Mouse (Mus musculus) fibroblast of lung, adult 2 months (primary cell): ENCODE data around the gene Endou.

Source experiments
- DNase-seq: peaks from one replicate; pipeline ENCODE4 v3.0.0-alpha.2; 2011; ENCODE audit warnings: low read depth

Gene Endou

GRCm38 (mm10) chr15:97754476-97754875, 23.3 kb upstream of the Endou start:
- peak; percentile 67 for DNase-seq

GRCm38 (mm10) chr15:97752491-97752890, 21.4 kb upstream of the Endou start:
- DNase-seq: no peak

DNA sequence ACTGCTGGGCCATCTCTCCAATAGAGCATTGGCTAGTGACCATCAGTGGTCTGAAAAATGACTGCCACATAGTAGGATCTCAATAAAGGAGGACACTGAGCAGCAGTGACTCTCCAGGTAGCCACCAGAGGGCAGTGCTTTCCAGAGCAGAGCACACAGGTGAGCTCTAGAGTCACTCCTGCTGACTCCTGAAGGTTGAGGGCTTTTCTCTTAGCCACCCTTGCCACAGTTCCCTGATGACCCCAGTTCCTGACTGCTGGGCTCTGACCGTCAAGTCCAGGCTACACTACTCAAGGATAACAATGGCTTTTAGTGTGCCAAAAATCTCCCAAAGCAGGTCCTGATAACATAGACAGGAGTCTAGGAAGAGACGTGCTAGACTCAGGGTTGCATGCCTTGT, 20.5 kb upstream of the Endou start:
- DNase-seq: no peak

DNA sequence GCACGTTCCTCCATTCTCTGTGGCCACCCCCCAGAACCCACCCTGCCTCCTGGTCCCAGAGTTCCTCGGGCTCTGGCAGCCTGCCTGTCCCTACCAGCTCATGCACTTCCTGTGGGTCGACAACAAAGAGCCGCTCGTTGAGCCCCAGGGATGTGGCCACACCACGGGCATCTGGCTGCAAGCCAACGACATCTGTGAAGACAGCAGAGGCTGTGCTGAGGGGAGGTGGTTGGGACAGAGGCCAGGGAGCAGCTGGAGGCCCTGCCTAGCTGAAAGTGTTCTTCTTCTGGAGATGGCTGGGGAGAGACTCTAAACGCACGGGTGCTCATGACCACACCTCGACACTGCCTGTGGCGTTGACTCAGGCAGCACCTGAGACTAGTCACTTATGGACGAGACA, 19.6 kb upstream of the Endou start:
- no peak for DNase-seq

DNA sequence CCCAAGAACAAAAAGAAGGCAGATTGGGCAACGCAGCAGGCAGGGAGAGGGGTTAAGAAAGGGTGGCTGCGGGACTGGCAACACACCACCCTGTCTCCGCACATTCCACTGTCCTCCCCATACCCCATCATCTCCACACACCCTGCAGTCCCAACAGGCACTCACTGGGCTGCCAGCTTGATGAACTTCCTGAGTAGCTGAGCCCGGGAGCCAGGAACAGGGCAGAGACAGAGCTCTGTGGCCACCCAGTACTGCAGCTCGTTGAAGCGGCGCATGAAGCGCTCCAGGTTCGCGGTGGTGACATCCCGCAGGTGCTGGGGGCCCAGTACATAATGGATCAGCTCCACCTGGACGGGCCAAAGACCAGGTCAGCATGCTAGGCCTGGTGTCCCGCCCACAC, 18.7 kb upstream of the Endou start:
- DNase-seq: no peak

DNA sequence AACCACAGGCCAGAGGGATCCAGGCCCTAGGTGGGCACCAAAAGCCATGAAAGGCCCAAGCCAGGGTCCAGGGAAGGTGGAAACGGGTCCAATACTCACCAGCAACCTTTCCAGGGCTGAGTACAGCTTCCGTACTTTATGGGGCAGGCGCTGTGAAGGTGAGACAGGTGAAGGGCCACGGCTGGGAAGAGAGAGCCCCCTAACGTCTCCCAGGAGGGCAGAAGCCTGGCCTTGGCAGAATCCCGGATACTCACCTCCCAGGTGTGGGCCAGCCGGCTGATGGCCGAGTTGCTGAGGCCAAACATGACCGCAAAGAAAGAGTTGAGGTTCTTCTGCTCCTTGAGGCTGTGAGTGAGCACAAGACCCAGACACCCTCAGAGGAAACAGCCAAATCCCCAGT, 18.3 kb upstream of the Endou start:
- DNase-seq: no peak

DNA sequence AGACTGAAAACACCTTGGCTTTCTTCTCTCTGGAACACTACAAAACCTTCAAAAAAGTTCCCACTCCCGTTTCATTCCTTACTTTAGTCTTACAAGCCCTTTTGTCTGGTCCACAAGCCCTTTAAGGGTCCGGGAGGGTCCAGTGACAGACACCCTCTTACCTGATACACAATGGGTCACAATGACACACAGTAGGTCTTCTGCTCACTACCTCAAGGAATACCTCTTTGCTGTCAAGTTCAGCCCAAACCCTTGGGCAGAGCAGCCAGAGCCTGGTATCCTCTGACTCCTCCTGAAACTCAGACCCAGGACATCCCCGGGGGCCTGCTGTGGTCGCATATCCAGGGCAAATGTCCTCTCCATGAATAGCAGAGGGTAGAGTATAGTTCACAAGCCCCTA, 17.8 kb upstream of the Endou start:
- DNase-seq: no peak

GRCm38 (mm10) chr15:97748309-97748708, 17.2 kb upstream of the Endou start:
- no peak for DNase-seq

- no peak for DNase-seq
These were observed 16.3 kb upstream of the Endou start for GRCm38 (mm10) chr15:97747486-97747885.

GRCm38 (mm10) chr15:97746748-97747147, 15.6 kb upstream of the Endou start:
- DNase-seq: no peak

DNA sequence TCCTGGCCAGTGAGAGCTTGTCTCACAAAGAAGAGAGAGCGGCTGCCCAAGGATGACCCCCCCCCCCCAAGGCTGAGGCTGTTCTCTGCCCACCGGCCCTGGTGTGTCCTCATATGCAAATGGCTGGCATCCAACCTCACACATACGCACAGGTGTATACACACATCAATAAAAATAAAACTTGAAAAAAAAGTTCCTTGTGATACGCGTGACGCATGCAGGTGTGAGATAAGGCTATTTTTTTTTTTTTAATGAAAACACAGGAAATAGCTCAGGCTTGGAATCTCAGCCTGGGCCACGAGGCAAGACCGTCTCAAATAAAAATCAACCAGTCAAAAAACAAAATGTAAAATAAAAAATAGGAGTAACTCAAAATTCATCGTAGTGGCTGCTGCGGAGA, 15.1 kb upstream of the Endou start:
- DNase-seq: no peak

- DNase-seq: no peak
These were observed 14.2 kb upstream of the Endou start for GRCm38 (mm10) chr15:97745331-97745730.

DNA sequence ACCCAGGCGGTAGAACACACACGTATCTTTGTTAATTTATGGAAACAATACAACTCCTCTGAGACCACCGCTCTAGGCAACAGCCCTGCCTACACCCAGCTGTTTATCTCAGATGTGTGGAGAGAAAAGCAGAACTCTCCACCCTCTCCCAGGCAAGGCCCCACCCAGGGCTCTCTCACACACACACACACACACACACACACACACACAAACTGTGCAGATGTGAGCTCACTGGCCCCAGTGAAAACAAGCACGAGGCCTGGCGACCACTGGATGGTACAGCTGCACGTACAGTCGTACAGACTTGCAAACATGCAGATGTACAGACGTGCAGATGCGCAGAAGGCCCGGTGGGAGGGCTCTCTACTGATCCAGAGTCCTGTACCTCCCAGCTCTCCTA, 13.8 kb upstream of the Endou start:
- no peak for DNase-seq

DNA sequence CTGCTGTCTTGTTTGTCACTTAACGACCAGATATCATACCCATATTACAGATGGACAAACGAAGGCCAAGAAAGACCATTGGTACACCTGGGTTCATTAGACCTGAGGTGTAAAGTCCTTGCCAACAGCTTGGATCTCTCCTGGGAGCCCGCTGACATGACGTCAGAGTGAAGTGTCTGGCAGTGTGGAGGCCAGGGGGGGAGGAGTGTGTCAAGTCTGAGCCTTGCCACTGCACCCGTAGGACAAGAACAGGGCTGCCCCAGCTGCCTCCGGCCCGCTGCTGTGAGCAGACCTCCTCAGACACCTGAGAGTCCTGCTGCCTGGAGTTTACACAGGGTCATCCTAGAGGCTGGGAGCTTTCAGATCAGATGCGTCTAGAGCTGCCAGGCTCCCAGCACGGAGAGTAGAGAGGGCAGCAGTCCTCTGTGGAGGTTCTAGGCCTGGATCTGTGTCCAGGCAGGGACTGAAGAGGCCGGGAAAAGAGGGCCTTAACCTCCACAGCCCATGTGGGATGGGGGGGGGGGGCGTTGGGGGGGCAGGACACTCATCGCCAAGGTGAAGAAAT, 12.9 kb upstream of the Endou start:
- DNase-seq: no peak

- no peak for DNase-seq
These were observed 12.1 kb upstream of the Endou start for GRCm38 (mm10) chr15:97743210-97743609.

GRCm38 (mm10) chr15:97742600-97742999, 11.5 kb upstream of the Endou start:
- DNase-seq: no peak

GRCm38 (mm10) chr15:97742074-97742473, 10.9 kb upstream of the Endou start:
- DNase-seq: no peak

DNA sequence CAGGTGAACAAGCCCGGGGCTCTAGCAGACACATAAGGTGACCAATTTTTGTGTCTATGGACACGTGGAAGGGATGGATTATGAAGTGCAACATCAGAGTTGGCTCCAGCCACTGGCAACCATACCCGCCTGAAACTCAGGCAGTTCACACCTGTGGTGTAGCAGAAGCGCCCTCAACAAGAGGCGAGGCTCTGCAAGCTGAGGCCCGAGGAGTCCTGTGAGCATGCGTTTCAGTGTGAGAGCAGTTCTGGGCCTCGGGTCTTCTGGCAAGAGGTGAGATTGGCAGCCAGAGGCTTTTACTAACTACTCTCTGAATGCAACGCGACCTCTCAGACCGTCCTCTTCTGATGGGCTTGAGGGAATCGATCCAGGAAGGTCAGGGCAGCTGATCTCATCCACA, 10.5 kb upstream of the Endou start:
- no peak for DNase-seq

DNA sequence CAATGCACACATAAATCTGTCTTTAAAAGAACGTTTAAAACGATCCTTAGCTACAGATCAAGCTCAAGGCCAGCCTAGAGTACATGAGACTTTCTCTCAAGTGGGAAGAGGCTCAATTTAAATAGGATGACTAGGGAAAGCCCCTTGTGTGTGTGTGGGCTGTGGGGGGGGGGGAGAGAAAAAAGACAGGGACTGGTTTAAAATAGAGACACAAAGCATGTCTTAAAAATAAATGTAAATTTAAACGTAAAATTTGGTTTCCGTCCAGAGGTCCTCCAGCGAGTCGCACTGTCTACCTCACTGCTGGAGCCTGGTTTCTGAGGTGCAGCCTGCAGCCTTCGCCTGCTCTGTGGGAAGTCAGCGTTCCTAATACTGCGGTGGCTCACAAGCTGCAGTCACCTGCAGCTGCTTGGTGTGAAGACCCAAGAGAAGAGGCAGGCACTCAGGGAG, 9.2 kb upstream of the Endou start:
- DNase-seq: no peak

DNA sequence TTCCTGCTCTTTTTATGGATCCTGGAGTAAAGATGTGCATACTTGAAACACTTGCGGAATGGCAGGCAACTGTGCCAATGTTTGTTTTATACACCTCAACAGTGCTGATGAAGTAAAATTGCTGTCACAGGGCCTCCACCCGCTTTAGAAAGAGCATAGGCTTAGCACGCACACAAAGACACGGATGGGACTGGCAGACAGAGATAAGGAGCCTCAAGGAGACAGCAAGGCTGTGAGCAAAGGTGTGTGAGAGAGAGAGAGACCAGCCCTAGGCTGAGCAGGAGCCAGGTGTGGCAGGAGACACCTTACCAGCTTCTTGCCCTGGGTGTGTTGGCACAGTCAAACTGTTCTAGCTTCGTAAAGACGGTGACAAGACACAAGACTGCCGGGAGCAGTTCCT, 7.8 kb upstream of the Endou start:
- DNase-seq: no peak

DNA sequence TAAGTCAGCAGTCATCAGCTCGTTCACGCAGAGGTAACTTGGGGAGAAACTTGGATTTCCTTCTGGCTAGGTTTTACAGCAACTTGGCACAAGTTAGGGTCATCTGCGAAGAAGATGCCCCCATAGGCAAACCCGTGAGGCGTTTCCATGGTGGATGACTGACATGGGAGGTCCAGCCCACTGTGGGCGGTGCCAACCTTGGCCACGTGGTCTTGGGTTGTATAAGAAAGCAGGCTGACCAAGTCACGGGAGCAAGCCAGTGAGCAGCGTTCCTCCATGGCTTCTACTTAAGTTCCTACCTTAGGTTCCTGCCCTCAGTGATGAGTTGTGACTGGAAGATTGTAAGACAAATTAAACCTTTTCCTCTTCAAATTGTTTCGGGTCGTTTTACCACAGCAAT, 849 bp upstream of the Endou start:
- no peak for DNase-seq

DNA sequence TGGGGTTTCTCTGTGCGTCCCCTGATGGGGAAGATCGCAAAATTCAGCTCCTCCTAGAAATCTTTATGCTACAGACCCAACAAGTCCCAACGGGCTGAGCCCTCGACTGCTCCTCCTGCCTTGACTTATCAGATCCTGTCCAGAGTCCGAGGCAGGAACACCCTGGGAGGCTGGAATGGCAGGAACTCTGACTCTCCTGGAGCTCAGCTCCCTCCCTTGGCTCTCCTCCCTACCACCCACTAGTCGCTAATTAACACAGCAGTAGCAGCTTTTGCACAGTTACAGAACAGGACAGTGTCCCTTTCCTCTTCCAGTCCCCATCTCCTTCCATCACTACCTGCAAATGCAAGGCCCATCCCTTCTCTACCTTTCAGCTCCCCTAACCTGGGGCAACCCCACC, 774 bp downstream of the Endou start:
- DNase-seq: no peak

DNA sequence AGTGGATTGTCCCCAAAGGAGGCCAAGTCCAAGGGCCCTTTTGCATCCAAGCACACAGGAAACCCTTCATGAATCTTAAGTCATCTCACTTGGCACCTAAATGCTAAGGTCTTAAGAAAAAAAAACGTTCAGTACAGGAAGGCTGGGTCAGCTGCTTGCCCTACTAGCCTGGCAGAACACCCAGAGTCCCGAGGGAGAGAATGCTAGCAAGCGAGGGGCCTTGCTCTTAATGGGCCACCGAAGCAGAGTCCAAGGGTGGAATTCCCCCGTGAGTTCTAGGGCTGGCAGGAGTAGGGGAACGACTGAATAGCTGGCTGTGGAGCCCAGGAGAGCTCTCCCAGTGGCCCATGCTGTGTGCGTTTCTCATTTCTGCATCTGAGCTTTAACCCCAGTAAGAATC, 2.3 kb downstream of the Endou start:
- DNase-seq: no peak

GRCm38 (mm10) chr15:97728394-97728793, 2.7 kb downstream of the Endou start:
- DNase-seq: no peak

GRCm38 (mm10) chr15:97727520-97727919, 3.6 kb downstream of the Endou start:
- DNase-seq: no peak
